Mouse (Mus musculus) ovary, postnatal 14 days (tissue): Measurements from ENCODE around the gene Trio.

Source experiments
- DNase-seq: peaks from one replicate; pipeline ENCODE4 v3.0.0; 2022; ENCODE audit warnings: low spot score

The Trio gene

GRCm38 (mm10) chr15:28037651-28038050, 12.0 kb upstream of the Trio start:
- DNase-seq: no peak

DNA sequence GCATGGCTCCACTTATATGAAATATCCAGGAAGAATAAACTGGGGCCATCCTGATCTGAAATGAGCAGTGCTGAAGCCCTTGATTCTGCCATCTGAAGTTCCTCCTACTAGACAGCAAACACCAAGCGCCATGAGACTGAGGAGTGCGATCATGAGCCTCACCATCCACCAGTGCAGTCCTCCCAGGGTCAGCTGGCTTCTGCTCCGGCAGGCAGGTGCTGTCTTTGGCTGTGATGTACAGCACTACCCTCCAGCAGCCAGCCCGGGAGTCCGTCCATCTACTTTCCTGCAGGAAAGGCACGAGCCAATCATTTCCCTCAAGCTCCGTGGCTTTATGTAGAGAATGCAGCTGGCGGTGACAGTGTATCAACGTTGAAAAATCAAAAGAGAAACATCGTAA, 10.0 kb upstream of the Trio start:
- no peak for DNase-seq

- DNase-seq: no peak
Measured at GRCm38 (mm10) chr15:28034636-28035035, 9.0 kb upstream of the Trio start.

DNA sequence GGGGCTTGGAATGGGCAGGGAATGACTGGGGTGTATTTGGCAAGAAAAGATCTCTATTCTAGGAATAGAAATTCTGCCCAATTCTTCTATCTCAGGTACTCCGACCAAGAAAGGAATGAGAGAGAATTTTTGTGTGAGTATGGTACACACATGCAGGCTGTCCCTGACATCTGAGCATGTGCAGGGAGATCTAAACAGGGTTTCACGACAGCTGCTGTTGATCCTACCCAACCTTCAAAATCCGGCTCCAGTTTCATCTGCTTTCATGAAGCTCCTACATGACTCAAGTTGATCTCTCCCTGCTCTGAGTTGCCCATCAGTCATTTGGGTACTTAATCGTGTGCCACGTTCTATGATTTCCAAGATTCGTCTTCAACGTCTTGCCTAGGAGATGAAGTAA, 3.7 kb upstream of the Trio start:
- no peak for DNase-seq

GRCm38 (mm10) chr15:28028542-28028941, 2.9 kb upstream of the Trio start:
- DNase-seq: no peak

DNA sequence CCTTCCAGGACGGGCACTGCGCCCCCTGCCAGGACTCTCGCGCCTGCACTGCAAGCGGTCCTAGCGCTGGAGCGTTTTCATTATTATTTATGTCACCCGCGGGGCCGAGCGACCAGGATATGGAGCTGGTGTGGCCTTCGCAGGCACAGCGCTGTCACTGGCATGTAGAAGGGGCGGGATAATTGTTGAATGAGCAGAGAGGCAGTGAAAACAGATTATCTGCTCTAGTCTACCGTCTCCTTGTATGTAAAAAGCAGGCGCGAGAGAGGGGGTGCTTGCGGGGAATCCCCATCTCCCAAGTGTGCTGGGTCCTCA, 476 bp upstream of the Trio start:
- no peak for DNase-seq

GRCm38 (mm10) chr15:28024965-28025338, 696 bp downstream of the Trio start:
- DNase-seq: peak; percentile 34

- DNase-seq: peak; percentile 62
Measured at GRCm38 (mm10) chr15:28024031-28024964, 1.4 kb downstream of the Trio start.

DNA sequence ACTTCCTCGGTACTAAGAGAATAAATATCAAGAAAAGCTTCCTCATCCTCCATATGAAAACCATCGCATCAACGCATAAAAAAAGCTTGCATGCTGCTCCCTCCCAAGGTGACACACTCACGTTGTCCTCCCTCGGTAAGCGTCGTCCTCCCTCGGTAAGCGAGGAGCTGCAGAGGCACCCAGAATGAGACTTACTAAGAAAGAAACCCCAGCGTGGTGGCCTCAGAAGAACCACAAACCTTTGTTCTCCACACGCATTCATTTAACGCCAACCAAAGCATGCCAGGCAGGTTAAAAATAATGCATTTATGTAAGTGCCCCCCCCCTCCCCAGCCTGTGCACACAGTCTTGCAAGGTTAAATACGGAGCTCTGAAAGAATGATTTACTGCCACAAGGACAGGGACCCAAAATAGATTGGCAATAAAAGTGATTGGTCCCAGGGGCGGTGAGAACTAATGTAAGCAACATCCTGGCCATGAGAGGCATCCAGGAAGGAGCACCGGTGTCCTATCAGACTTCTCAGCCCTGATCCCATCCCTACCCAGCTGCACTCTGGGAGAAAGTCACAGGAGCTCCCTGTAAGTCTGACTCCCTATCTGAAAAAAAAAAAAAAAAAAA, 3.9 kb downstream of the Trio start:
- DNase-seq: no peak

DNA sequence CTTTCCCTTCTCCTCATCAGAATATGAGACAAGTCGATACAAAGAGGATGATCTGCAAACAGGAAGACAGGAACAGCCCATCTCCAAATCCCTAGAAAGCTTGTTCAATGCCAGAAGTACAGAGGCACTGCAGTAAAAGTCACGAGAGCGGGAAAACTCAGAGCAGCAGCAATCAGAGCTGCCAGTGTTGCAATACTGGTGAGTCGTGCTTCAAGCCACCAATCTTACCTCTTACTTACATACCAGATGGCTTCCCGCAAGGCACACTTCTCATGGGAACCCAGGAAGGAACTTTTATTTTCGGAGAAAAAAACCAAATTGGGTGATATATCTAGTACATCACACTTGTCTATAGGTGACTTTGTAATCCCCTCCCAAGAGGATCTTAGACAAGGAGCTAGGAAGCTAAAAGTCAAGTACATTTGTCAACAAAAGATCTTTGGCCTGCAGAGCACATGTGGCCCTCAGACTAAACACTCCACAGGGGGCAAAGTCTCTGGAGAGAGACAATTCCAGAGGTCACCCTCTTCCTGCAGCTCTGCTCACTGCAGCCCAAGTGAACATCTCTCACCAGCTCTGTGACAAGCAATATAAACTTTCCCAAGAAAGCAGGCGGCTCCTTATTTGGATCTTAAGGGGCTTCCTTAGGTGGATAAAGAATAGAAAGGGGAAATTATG, 6.1 kb downstream of the Trio start:
- DNase-seq: no peak

DNA sequence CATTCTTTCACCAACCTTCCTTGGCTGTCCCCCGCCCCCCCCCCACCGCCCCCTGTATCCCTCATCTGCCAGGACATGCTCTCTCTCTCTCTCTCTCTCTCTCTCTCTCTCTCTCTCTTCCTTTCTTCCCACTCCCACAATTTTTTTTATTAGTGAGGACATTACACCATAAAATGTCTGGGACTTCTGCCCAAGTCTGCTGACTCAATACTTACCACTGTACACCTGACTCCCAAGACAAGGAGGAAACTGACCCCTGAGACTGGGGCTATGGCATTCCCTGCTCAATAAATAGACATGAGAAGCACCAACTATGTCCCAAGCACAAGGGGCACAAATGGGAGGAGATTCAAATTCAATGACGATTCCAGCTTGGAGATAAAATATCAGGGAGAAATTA, 18.1 kb downstream of the Trio start:
- DNase-seq: no peak

DNA sequence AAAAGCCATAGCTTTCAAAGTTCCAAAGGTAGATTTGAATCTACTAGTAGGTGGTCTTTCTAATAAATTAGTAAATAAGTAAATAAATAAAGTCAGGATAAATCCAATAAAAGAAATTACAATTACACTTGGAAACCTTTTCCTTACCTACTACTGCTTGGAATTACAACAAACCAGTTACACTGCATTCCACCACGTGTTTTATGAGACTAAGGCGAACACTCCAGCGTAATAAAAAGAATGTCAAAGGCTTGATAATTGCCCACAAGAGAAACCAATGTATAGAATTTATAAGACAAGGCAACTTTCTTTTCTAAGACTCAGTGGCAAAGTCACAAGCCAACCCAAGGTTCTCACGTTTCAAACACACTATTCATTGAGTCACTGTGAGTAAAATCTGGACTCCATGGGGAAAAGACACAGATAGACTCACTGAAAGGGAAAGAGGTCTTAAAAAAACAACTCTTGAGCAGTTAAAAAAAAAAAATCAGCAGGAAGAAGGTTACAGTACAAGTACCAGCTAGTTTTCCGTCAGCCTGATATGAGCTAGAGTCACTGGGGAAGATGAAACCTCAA, 21.4 kb downstream of the Trio start:
- DNase-seq: no peak

- no peak for DNase-seq
Measured at GRCm38 (mm10) chr15:28002515-28002914, 23.1 kb downstream of the Trio start.

DNA sequence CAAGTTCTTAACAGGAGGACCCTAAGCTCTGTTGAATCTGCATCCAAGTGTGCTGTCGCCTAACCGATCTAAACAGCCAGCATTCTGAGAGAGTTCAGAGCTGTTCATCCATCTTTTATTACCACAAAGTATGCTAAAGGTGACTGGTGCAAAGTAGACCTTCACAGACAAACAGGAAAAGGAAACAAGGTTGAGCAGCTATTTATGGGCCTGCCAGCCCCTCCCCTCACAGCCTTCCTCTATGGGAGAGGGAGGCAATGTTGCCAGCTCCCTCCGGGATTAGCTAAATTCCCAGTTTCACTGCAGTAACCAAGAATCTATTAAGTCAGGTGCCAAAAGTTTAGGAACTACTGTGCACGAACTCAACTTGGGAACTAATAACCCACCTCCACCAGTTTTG, 24.3 kb downstream of the Trio start:
- DNase-seq: no peak

- no peak for DNase-seq
Measured at GRCm38 (mm10) chr15:27998621-27999359, 26.9 kb downstream of the Trio start.

DNA sequence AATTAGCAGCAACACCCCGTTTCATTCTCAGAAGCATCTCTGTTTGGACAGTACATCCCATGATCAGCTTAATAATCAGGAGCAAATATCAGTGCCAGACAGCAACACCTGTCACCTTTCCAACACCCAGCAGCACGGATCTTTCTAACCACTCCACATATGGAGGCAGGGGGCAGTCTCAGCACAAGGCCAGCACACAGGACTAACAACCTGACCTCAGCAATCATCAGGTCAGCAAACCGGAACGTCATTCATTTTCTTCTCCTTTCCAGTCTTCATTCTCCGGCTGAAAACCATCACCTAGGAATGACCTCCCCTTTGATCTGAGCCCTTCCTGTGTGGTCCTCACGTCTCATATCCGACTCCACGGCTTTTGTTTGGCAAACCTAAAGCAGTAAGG, 27.7 kb downstream of the Trio start:
- no peak for DNase-seq

DNA sequence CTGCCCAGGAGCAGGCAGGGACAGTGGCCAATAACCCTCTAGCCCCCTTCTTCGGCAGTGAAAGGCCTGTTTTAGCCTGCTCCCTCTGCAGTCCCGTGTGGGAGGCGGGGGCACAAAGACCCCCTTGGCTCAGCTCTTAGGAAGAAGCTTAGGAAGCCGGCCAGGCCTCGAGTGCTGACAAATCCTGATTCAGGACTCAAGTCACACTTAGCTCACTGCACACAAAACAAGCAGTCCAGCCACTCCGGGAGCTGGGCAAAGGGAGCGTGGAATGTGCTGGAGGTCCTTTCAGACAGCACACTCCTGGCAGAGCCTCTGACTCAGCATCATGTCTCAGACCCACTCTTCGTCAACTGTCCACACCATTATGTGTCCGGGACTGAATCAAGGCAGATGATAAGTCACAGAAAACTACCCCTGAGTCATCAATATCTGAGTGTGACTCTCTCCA, 28.2 kb downstream of the Trio start:
- DNase-seq: no peak

GRCm38 (mm10) chr15:27996750-27997149, 28.9 kb downstream of the Trio start:
- DNase-seq: no peak

- DNase-seq: no peak
Measured at GRCm38 (mm10) chr15:27995421-27995820, 30.2 kb downstream of the Trio start.

DNA sequence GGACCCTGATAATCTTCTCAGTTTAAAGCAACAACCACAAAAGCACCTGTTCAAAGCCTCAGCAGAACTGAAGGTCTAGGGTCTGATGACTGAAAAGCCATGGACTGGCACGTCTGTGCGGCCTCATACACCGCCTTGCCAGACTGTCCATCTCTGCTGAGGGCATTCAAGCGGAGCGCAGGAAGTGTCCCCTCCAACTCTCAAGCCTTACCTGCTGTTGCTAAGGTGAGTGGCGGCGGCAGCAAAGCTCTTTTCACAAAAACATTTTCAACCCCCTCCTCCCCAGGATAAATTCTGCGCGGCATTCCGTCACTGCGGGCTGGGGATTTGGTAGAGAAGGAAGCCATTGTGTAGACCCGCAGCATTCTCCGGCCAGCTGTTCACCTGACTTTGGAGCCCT, 30.8 kb downstream of the Trio start:
- no peak for DNase-seq

GRCm38 (mm10) chr15:27993528-27993927, 32.1 kb downstream of the Trio start:
- no peak for DNase-seq

DNA sequence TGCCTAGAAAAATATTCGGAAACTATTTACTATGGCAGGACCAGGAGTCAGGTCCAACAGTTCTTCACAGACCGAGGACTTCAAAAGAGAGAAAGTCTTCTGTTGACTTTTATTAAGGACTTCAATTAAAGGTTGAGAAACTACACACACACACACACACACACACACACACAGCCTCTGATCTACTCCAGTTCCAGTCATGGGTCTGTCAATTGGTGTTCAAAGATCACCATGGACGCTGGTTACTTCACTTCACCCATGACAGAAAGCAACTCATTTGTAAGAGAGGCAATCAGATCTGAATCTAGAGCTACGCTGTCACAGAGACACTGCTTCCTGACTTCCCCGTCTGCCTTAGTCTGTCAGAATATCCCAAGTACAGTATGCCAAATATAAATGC, 33.1 kb downstream of the Trio start:
- no peak for DNase-seq
